Mouse (Mus musculus) forebrain, postnatal 0 days (tissue): ENCODE measurements at regions not wholly inside any gene's neighbourhood (a gene's known extent, or its start where the extent isn't known, plus 50 kb on each side); places are given as distances from the start of the nearest gene placed in this dataset.

ENCODE experiments used
- ATAC-seq: fragments of 200-750 bp; cut with Nextera tagmentation; 2 replicates; pipeline ENCODE4 v1.8.0; 2017; ENCODE audit warnings: mild to moderate bottlenecking, moderate library complexity
- DNase-seq: peaks from one replicate; pipeline ENCODE4 v3.0.0-alpha.2; 2015
- H3K27ac ChIP-seq: fragments of 300-500 bp; sonication (generic); 2 replicates; pipeline ENCODE4 v1.5.1; 2014; ENCODE audit warnings: low read depth, mild to moderate bottlenecking, antibody characterized with exemption, low read length, moderate library complexity, mixed read lengths
- H3K27me3 ChIP-seq: fragments of 300-500 bp; sonication (generic); 2 replicates; pipeline ENCODE4 v1.6.1; 2014; ENCODE audit warnings: mild to moderate bottlenecking, low read length, mixed read lengths; ENCODE audit not compliant: insufficient read depth
- H3K36me3 ChIP-seq: fragments of 300-500 bp; sonication (generic); 2 replicates; pipeline ENCODE4 v1.6.1; 2014; ENCODE audit warnings: mild to moderate bottlenecking, moderate library complexity; ENCODE audit not compliant: insufficient read depth
- H3K4me1 ChIP-seq: fragments of 300-500 bp; sonication (generic); 2 replicates; pipeline ENCODE4 v1.6.1; 2014; ENCODE audit warnings: antibody characterized with exemption; ENCODE audit not compliant: insufficient read depth
- H3K4me2 ChIP-seq: fragments of 300-500 bp; sonication (generic); 2 replicates; pipeline ENCODE4 v1.6.1; 2014; ENCODE audit warnings: low read depth, mild to moderate bottlenecking, moderate library complexity
- H3K4me3 ChIP-seq: fragments of 300-500 bp; sonication (generic); 2 replicates; pipeline ENCODE4 v1.5.1; 2014; ENCODE audit warnings: low read depth, low read length, mixed read lengths
- H3K9ac ChIP-seq: fragments of 300-500 bp; sonication (generic); 2 replicates; pipeline ENCODE4 v1.6.1; 2014; ENCODE audit warnings: mild to moderate bottlenecking
- H3K9me3 ChIP-seq: fragments of 300-500 bp; sonication (generic); 2 replicates; pipeline ENCODE4 v1.6.1; 2016; ENCODE audit warnings: low read length
- CTCF ChIP-seq: sonication (generic); IDR thresholded peaks from 2 replicates; pipeline ENCODE4 v1.5.1; 2016; ENCODE audit warnings: antibody characterized with exemption, control low read depth, low read depth
- WGBS: fragments of 180-500 bp; shearing (Covaris S2); extraction: QIAGEN DNeasy Blood & Tissue Kit; methylation state at CpG from one replicate; pipeline ENCODE4 v1.1.7; 2014; 5-methylcytosine and 5-hydroxymethylcytosine counted together

GRCm38 (mm10) chr9:67627196-67627595 is 67.7 kb upstream of the Tln2 start:
- no peak overlapping the region for H3K9ac ChIP-seq
- no peak overlapping the region for H3K27ac ChIP-seq
- no peak overlapping the region for H3K4me3 ChIP-seq
- DNase-seq (no peak), ATAC-seq (no peak)
- no peaks in the 10 kb centered on the region for H3K27me3 ChIP-seq
- H3K4me2 ChIP-seq, result no peak overlapping the region
- peaks cover 14% of the 10 kb centered on the region for H3K4me1 ChIP-seq
- H3K9me3 ChIP-seq, result no peaks in the 10 kb centered on the region
- H3K36me3 ChIP-seq, result no peaks in the 10 kb centered on the region
- 89% methylated on average over 2 of the region's 2 CpGs for WGBS
- no peak for TF ChIP-seq CTCF

GRCm38 (mm10) chr9:67629624-67630023 is 70.1 kb upstream of the Tln2 start:
- 37% methylated on average over 6 of the region's 6 CpGs for WGBS
- H3K9me3 ChIP-seq, result no peaks in the 10 kb centered on the region
- H3K27ac ChIP-seq, result no peak overlapping the region
- H3K9ac ChIP-seq, result no peak overlapping the region
- no peak for TF ChIP-seq CTCF
- no peak for ATAC-seq
- DNase-seq, result peak; percentile 28
- H3K36me3 ChIP-seq, result no peaks in the 10 kb centered on the region
- H3K4me2 ChIP-seq, result no peak overlapping the region
- H3K4me1 ChIP-seq, result peaks cover 15% of the 10 kb centered on the region
- H3K27me3 ChIP-seq, result no peaks in the 10 kb centered on the region
- no peak overlapping the region for H3K4me3 ChIP-seq

GRCm38 (mm10) chr9:67630173-67630572 is 70.7 kb upstream of the Tln2 start:
- no peak overlapping the region for H3K4me3 ChIP-seq
- WGBS, result 81% methylated on average over 3 of the region's 3 CpGs
- no peak overlapping the region for H3K4me2 ChIP-seq
- peaks cover 15% of the 10 kb centered on the region for H3K4me1 ChIP-seq
- no peak overlapping the region for H3K9ac ChIP-seq
- DNase-seq (no peak), ATAC-seq (no peak)
- no peaks in the 10 kb centered on the region for H3K36me3 ChIP-seq
- no peaks in the 10 kb centered on the region for H3K27me3 ChIP-seq
- H3K9me3 ChIP-seq, result no peaks in the 10 kb centered on the region
- TF ChIP-seq CTCF, result no peak
- no peak overlapping the region for H3K27ac ChIP-seq

GRCm38 (mm10) chr9:67631741-67632243 is 72.3 kb upstream of the Tln2 start:
- H3K27ac ChIP-seq, result no peak overlapping the region
- H3K4me3 ChIP-seq, result peak overlapping the region; percentile 80
- no peak for TF ChIP-seq CTCF
- peaks cover 15% of the 10 kb centered on the region for H3K4me1 ChIP-seq
- no peaks in the 10 kb centered on the region for H3K27me3 ChIP-seq
- H3K9ac ChIP-seq, result no peak overlapping the region; the same call in 1 of the 2 replicates
- no peaks in the 10 kb centered on the region for H3K36me3 ChIP-seq
- WGBS, result 5% methylated on average over 6 of the region's 6 CpGs
- H3K4me2 ChIP-seq, result peak overlapping the region; percentile 96
- ATAC-seq (no peak), DNase-seq (no peak)
- H3K9me3 ChIP-seq, result no peaks in the 10 kb centered on the region

GRCm38 (mm10) chr9:67632521-67633025 is 73.1 kb upstream of the Tln2 start:
- no peaks in the 10 kb centered on the region for H3K27me3 ChIP-seq
- WGBS, result under 1% methylated on average over 38 of the region's 40 CpGs
- H3K36me3 ChIP-seq, result no peaks in the 10 kb centered on the region
- H3K27ac ChIP-seq, result peak overlapping the region; percentile 87
- peaks cover 15% of the 10 kb centered on the region for H3K4me1 ChIP-seq
- peak overlapping the region; percentile 88 for H3K9ac ChIP-seq
- DNase-seq (peak; percentile 52), ATAC-seq (peak; percentile 68)
- peak overlapping the region; percentile 80 for H3K4me3 ChIP-seq
- no peak for TF ChIP-seq CTCF
- no peaks in the 10 kb centered on the region for H3K9me3 ChIP-seq
- peak overlapping the region; percentile 96 for H3K4me2 ChIP-seq

GRCm38 (mm10) chr9:67633026-67633741 is 73.7 kb upstream of the Tln2 start:
- no peaks in the 10 kb centered on the region for H3K9me3 ChIP-seq
- WGBS, result under 1% methylated on average over 49 of the region's 50 CpGs
- ATAC-seq (peak; percentile 17), DNase-seq (no peak)
- H3K27me3 ChIP-seq, result no peaks in the 10 kb centered on the region
- H3K9ac ChIP-seq, result peak overlapping the region; percentile 88
- peak overlapping the region; percentile 80 for H3K4me3 ChIP-seq
- no peaks in the 10 kb centered on the region for H3K36me3 ChIP-seq
- no peak; the same call in 1 of the 2 replicates for TF ChIP-seq CTCF
- peaks cover 15% of the 10 kb centered on the region for H3K4me1 ChIP-seq
- H3K4me2 ChIP-seq, result peak overlapping the region; percentile 96
- peak overlapping the region; percentile 87 for H3K27ac ChIP-seq

- no peaks in the 10 kb centered on the region for H3K9me3 ChIP-seq
- ATAC-seq (peak; percentile 92), DNase-seq (peak; percentile 90)
- H3K4me1 ChIP-seq, result peaks cover 15% of the 10 kb centered on the region
- peak overlapping the region; percentile 88 for H3K9ac ChIP-seq
- H3K4me3 ChIP-seq, result peak overlapping the region; percentile 80
- no peaks in the 10 kb centered on the region for H3K27me3 ChIP-seq
- under 1% methylated on average over 59 of the region's 61 CpGs for whole genome bisulfite sequencing
- peak; percentile 4; the same call in 1 of the 2 replicates for TF ChIP-seq CTCF
- H3K36me3 ChIP-seq, result no peaks in the 10 kb centered on the region
- H3K4me2 ChIP-seq, result peak overlapping the region; percentile 96
- peak overlapping the region; percentile 87 for H3K27ac ChIP-seq
Observed at GRCm38 (mm10) chr9:67633761-67634441, 74.4 kb upstream of the Tln2 start.
